Mouse (Mus musculus): ENCODE data around the gene Meis3. TPM values are rescaled to one million over a fixed set of nuclear protein-coding genes. Genes with fewer than 3 reads are reported as not detected.
A peak's percentile ranks its signal among the peaks of the same experiment; 100 is the strongest.

Meis3 gene
- total RNA-seq, 2 experiments from 2014 or later, result 38.0 to 42.5 TPM

DNA sequence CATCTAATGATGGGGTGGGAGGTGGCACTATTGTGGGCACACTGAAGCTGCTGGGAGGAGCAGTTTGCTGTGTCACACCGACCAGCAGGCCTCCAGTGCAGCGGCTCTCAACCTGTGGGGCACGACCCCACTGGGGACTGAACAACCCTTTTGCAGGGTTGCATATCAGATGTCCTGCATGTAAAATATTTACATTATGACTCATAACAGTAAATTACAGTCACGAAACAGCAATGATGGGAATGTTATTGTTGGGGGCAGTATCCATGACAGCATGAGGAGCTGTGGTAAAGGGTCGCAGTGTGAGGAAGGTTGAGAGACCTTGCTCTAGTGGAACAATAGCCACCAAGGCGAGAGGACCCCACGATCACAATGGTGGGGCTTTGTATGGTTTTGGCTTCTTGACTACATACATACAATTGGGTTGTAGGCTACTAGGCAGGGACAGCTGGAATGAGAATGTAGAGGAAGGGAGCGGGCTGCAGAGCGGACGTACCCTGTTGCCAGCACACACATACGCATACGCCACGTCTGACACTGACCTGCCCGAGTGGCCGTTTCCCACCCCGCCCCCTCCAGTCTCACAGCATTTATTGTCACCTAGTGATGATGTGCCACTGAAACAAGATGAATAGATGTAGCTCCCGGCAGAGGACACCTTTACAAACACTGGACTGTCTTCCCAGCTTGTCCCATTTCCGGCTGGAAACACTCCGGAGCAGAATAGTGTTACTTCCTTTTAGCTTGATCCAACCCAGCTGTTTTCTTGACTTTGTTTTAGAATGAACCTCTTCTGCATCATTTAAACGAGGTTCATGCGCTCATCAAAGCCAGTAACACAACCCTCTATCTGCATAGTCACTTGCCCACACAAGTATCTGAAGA lies 34.1 kb downstream of the Meis3 start:
- no peak for DNase-seq (ENCODE audit: low spot score in 2 of 2)

DNA sequence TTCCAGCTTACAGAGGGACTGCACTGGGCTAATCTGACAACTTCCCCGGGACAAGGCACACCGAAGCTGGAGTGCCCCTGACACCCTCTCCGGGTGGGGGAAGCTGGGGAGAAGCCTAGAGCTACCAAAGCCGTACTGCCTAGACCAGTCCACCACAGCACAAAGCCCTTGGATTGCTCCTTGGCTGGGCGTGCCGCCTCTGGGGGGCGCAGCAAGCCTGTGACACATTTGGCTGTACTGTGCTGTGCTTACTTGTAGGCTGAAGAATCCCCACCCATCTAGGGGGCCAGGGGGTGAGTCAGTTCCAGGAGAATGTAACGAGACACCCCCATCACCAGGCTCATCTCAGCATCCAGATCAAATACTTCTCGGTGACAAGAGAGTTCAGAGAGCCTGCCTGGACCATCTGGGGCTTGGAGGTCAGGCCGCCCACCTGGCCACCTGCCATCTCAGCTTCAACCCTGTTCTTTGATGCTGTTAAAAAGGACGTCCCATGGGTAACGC lies 36.0 kb downstream of the Meis3 start:
- DNase-seq (ENCODE audit: low spot score in 2 of 2), result no peak

DNA sequence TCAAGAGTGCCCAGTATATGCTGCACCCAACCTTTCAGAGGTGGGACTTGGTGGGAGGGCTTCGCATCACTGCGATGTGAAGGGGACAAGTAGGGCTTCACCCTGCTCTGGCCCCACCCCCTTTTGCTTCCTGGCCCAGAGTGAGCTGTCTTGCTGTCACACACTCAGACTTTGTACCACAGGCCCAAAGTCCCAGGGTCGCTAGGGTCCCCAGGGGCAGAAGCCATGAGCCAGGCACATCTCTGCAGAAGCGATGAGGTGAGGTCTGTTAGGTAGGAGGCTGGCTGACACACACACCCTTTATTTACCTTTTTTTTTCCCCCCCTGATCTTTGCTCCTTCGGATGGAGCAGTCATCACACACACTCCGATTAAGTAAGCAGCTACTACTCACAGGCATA lies 38.3 kb downstream of the Meis3 start:
- no peak for DNase-seq (ENCODE audit: low spot score in 2 of 2)

DNA sequence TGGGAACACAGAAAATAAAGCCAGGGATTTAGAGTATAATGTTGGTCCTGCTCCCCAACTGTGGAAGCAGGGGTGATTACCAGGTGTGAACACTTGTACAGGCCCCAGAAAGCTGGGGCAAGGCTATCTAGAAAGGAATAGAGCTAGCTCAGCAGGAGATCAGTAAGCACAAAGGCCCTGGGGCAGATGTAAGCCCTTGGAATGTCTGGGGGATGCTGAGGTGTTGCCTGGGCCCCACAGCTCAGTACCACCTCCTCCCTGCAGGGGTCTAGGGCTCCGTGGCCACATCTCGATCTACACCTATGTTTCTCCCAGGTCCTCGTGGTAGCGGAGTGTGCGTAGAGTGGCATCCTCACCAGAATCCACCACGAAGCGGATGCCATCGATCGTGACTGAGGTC lies 39.1 kb downstream of the Meis3 start:
- DNase-seq (ENCODE audit: low spot score in 2 of 2), result no peak

DNA sequence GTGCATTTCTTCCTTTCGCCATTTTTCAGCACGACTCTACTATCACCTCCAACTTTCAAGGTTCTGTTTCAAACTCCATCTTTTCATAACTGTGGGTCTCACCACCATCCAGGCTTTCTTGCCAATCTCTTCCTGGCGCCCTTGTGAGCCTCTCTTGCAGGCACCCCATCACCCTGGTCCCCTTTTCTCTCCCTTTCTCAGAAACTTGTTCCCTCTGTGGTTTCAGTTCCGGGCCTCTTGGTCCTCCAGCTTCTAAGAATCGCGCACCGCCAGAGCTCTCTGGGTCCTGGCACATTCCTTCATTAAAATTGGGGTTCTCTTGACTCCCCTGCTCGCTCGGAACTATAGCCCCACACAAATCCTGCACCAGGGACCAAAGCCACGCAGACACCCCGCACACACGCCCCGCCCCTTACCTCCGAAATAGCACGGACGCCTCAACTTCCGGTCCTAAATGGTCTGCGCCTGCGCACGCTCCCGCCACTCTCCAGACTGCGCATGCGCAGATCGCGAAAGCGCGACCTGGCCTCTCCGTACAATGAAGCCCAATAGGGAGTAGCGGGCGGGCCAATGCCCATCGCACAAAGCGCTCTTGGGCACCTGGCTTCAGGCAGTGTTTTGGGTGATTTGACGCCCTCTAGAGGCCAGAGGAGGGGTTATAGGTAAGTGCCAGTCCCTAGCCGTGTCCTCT lies 46.8 kb downstream of the Meis3 start, which contains the start of gene Dhx34:
Gene Dhx34 (minus strand): TSS at position 456 of the 691 bp plus-strand sequence.
- peak; percentile 96 for DNase-seq (ENCODE audit: low spot score in 2 of 2)

DNA sequence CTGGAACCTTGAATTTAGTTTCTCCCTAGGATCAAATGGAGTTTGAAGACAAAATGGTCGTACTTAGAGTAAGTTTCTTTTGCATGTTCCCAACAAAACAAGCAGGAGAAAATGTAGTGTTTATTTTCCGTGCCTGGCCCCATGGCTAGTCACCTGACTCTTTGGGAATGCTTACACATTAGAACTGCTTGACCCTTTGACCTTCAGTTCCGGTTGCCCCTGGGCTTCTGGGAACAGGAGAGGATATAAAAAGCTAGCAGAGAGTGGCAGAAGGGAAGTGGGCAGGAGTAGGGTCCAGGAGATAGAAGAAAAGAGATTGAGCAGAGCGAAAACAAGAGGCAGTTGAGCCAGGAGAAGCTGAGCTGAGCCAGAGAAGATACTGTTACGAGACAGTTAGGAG lies 55.0 kb downstream of the Meis3 start:
- no peak for DNase-seq (ENCODE audit: low spot score in 2 of 2)

Other genes with a start within 250 kb of the Meis3 start
- gene Nop53, start 229.0 kb upstream of the Meis3 start, total RNA-seq (2021), result 100 to 1,000 TPM; 109 to 115 TPM
- gene Ehd2, start 207.5 kb upstream of the Meis3 start, total RNA-seq (2021), result 1 to 10 TPM; 7.0 to 9.3 TPM
- 10 to 100 TPM; 18.7 to 19.4 TPM for gene Bicra, start 127.2 kb upstream of the Meis3 start, total RNA-seq (2021)
- gene Zfp541, start 113.3 kb upstream of the Meis3 start, total RNA-seq (2021), result under 1 TPM; 0.46 to 0.50 TPM
- 100 to 1,000 TPM; 240 to 259 TPM for gene Napa, start 76.6 kb upstream of the Meis3 start, total RNA-seq (2021)
- 10 to 100 TPM; 30.3 to 38.6 TPM for gene Kptn, start 55.2 kb upstream of the Meis3 start, total RNA-seq (2021)
- 100 to 1,000 TPM; 335 to 349 TPM for gene Slc8a2, start 45.3 kb upstream of the Meis3 start, total RNA-seq (2021)
- gene Dhx34, start 46.9 kb downstream of the Meis3 start, total RNA-seq (2021), result 10 to 100 TPM in 1 of 2 experiments, 1 to 10 TPM in 1; 9.4 to 12.5 TPM
- under 1 TPM; 0.48 to 0.55 TPM for gene C5ar2, start 69.1 kb downstream of the Meis3 start, total RNA-seq (2021)
- 1 to 10 TPM in 1 of 2 experiments, under 1 TPM in 1; 0.74 to 2.0 TPM for gene C5ar1, start 84.5 kb downstream of the Meis3 start, total RNA-seq (2021)
- gene Inafm1, start 98.5 kb downstream of the Meis3 start, total RNA-seq (2021), result 10 to 100 TPM; 28.1 to 31.2 TPM
- 10 to 100 TPM; 84.3 to 84.5 TPM for gene Ccdc9, start 111.7 kb downstream of the Meis3 start, total RNA-seq (2021)
- gene Bbc3, start 133.3 kb downstream of the Meis3 start, total RNA-seq (2021), result 10 to 100 TPM; 16.6 to 20.4 TPM
- gene Sae1, start 212.7 kb downstream of the Meis3 start, total RNA-seq (2021), result 100 to 1,000 TPM in 1 of 2 experiments, 10 to 100 TPM in 1; 95.9 to 105 TPM
- gene Zc3h4, start 225.8 kb downstream of the Meis3 start, total RNA-seq (2021), result 10 to 100 TPM; 49.0 to 54.2 TPM